Mouse (Mus musculus): ENCODE measurements around the gene Mpz.

Mpz gene

DNA sequence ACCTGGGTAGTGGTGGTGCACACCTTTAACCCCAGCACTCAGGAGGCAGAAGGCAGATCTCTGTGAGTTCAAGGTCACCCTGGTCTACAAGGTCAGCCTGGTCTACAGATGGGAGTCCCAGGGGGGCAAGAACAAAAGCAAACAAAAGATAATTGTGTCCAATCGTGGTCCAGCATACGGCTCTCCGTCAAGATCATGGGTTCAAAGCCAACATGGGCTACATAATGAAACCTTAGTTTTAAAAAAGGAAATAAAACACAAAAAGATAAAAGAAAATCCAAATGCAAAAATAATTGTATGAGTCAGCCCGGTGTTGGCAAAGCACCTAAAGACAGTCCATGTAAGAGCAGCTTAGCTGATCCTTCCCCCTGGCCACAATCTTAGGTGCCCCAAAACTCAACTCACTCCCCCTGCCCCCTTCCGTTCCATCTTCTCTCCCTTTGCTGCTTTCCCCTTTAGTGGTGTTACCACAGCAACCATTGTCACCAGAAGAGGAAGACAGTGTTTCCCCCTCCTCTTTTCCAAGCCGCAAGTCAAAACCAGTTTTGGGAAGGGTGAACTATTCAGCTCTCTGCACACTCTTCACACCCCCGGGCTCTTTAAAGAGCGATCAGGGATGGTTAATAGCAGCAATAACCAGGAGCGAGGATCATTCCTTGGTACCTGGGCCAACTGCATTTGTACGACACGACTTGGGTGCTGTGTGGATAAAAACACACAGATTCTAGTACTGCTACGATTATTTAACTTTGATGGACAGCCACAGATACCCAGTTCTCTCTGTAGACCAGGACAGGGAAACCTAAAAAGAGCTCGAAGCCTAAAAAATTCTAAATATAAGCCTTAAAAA is 37.6 kb downstream of the Mpz start:
- no peak for DNase-seq (ENCODE audit: low spot score)

DNA sequence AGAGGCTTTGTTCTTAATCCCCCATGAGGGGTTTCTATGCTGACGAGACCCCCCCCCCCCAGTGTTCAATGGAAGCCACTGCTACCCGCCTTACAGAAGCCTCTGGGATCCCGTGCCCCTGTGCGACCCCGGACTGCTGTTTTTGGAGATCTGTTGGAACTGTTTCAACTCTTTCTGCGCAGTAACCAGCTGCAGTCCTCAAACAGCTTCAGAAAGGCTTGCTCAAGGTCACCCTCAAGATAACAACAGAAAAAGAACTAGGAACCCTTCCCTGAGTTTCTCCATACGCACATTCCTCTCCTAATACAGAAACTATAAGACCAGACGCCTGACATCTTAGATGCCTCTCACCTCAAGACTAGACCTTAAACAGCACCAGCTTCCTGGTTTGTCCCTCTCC is 38.5 kb downstream of the Mpz start:
- DNase-seq (ENCODE audit: low spot score), result no peak

DNA sequence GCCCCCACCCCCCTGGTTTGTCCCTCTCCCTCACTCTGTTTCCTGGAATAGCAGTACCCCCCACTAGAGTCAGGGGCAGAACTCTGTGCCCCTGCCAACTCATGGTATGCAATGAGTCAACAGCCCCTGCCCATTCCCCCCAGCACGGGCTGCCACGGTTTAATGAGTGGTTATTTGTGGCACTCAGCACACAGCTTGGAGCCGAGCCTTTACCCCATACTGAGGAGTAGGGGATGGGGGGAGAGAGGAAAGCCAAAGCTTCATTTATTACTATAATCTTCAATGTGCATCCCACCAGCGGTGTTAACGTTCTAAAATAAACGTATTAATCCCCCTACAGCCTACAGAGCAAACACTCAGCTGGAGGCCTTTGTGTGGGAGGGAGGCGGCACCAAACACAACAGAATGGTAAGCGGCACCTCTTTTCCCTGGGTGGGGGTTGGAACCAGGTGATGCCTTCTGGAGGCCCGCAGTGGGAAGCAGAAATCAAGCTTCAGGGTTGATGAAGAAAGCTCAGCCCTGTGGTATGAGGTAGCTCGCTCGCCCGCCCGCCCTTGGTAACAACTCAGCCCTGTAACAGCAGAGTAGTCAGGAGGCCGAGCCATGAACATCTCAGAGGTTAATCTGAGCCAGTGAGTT is 39.1 kb downstream of the Mpz start:
- no peak for DNase-seq (ENCODE audit: low spot score)

DNA sequence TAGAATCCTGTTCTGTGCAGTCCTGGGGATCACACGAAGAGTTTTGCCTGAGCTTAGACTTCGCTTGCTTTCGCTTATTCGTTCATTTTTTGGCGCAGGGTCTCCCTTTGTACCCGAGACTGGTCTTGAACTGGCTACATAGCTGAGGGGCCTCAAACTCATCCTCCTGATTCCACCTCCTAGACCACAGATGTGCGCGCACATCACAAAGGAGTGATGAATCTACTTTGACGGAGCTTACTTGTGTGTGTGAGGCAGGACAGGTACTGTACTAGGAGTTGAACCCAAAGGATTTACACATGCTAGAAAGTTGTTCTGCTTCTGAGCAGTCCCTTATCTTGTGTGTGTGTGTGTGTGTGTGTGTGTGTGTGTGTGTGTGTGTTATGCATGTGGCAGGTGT is 40.3 kb downstream of the Mpz start:
- no peak for DNase-seq (ENCODE audit: low spot score)

DNA sequence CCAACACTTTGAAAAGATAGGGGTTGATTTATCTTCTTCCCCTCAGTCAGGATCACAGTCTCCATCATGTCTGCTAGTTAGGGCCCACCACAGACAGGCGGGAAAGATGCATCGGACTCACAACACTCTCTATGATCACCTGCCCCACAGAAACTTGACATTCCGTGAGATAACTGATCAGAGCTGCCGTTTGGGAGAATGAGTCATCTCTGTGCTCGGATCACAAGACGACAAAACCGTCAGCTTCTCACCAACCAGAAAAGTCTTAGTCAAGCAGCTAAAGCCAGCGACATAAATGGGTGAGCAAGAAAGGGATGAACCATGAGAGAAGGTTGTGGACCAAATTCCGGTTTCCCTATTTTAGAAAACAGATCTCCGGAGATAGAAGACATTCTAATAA is 41.8 kb downstream of the Mpz start:
- no peak for DNase-seq (ENCODE audit: low spot score)

DNA sequence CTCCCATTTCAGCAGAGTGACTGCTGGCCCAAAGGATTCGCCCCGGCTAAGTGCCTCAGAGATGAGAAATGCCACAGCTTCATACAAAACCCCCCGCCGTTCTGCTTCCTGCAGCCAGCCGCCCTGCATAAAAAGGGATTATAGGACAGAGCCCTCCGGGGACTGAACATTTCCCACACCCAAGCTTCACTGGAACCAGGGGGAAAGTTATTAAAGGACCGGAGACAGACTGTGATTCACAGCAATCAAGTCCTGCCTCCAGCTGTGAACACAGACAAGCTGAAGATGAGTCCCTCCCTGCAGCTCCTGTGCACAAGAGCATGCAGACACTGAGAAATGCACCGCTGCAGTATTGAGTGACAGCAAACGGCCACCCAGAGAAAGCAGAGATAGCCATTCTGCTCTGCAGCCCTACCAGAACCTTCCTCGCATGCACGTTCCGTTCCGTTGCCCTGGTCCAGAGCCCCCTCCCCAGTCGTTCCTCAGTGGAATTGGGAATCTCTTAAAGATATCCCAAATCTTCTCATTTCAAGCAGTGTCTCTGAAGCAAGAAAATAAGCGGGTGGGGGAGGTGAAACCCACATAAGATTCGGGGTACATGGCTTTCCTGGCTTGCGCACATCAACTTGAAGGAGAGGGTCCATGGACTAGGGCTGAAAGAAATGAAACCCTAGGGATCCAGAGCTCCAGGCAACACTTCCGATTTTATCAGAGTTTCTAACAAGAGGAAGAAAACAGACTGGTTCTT is 42.8 kb downstream of the Mpz start:
- no peak for DNase-seq (ENCODE audit: low spot score)

DNA sequence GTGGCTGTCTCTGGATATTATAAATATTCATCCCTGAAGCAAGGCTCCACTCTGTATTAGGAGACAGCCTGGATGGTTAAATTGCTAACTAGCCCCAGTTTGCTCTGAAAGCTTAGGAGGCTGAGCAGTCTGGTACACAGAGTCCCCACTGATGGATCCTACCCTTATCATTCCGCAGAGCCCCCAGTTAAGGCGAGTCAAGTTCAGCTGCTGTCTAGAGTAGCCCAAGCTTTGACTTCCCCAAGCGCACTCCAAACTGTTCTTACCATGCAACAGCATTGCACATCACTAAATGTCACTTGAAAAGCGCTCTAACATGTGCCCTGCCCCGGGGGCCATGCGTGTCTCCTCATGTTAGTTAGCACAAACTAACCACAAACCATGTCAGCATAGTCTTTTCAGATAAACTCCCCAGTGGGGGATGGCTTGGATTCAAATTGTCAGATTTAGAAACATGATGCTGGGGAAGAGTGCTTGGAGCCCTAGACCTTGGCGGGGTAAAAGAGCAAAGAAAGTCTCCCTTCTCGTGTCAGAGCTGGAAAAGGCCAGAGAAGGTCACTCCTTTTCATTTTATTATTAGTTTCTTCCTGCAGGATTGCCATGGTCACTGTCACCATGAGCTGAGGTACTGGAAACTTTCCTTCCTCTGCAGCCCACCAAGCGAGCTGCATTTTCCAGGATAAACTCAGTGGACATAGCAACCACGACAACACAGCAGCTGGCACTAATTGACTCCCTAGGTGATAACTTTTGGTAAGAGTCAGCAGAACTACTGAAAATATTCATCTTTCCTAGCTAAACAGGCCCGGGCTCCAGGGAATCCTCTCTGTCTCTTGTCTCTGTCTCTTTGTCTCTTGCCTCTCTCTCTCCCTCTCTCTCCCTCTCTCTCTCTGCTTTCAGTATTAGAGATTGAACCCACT is 43.7 kb downstream of the Mpz start:
- no peak for DNase-seq (ENCODE audit: low spot score)

DNA sequence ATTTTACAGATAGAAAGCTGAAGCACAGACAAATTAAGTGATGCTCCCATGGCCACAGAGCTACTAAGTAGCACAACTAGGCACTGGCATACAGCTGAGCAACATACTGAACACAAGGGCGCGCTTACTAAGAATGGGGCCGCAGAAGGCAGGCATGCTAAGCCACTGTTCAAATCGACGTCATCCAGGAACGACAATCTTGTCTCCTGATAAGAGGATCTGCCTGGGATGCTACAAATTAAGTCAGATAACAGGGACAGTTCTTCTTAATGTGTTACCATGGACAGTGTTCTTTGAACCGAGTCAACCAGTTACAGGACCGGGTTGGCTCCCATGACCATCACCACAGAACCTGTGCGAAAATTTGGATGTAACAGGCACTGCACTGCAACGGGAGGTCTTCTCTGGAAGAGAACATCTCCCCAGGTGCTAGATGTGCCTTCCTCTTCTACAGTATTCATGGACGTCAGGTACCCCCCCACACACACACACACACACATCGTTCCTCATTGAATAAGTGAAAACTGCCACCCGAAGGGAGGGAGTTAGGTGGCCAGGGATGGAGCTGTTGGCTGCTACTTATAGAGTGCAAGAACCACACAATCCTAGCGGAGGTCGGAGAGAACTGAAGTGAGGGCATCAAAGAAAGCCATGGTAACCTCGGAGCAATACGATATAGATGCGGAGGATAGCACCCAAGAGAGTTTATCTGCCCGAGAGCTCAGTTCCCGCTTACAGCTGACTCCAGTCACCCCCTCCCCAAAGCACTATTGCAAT is 44.7 kb downstream of the Mpz start:
- no peak for DNase-seq (ENCODE audit: low spot score)

DNA sequence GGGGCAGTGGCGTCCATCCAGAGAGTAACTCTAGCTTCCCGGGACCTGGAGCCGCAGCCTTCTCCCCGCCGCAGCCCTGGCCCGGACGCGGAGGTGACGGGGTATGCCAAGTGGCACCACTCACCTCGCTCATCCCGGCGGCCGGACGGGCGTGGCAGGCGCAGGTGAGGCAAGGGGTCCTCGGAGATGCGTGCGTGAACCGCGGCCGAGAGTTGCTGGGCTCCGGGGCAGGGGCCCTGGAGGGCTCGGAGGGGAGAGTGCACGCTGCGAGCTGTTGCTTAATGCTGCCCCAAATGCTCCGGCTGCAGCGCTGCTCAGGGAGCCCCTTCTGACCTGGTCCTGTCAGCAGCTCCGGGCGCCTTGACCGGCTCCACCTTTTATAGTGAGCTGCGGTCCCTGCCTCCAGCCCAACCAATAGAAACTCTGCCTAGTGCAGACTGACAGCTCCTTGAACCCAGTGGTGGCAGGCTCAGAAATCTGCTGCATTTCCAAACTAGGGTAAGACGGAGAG is 45.4 kb downstream of the Mpz start, which contains the start of gene Pcp4l1:
TSS of gene Pcp4l1 (minus strand) at position 382 of the 511 bp plus-strand sequence.
- DNase-seq (ENCODE audit: low spot score), result no peak

DNA sequence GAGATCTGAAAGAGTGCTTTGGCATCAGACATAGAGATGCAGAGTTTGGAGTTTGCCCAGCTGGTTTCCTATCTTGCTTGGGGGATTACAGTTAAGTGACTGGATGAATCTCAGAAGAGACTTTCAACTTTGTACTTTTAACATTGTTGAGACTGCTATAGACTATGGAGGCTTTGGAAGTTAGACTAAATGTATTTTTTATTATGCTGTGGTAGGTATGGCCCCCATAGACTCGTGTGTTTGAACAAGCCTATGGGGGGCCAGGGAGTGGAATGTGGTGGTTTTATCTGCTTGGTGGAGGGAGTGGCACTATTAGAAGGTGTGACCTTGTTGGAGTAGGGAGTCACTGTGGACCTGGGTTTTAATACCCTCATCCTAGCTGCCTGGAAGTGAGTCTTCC is 49.0 kb downstream of the Mpz start:
- no peak for DNase-seq (ENCODE audit: low spot score)

DNA sequence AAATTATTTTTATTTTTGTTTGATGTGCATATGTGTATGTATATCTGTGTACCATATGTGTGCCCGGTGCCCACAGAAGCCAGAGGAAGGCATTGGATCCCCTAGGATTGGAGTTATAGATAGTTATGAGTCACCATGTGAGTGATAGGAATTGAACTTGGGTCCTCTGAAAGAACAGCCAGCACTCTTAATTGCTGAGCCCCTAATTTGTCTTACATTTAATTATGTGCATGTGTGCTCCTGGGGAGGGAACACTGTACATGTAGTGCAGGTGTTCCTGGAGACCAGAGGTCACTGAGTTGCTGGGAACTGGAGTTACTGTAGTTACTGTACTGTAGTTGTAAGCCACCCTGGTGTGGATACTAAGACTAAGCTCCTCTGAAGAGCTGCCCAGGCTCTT is 50.3 kb downstream of the Mpz start:
- DNase-seq (ENCODE audit: low spot score), result no peak

DNA sequence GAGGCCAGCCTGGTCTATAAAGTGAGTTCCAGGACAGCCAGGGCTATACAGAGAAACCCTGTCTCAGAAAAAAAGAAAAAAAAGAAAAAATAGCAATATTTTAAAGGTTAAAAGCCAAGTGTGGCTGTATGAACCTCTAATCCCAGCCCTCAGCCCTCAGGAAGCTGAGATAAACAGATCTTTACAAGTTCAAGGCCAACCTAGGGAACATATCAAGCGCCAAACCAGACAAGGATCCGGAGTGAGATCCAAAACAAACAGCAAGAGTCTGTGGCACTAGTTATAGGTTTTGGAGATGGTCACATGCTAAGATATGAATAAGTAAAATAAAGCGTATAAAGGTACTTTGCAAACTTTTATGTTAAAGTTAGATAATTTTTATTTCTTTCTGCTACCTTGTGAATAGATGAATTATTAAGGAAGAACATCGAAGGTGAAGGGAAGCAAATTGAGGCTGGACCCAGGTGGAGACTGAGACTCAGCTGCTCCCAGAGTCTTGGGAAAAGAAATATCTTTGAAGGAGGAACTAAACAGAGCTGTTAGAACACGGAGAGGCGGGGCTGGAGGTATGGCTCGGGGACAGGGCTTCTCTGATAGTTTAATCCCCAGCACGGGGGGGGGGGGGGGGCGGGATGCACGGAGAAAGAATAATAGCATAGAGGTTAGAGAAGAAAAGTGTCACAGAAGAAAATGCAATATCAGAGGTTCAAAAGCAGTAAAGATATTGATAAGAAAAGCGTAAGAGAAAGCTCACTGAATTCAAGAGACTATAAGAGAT is 53.1 kb downstream of the Mpz start:
- no peak for DNase-seq (ENCODE audit: low spot score)

DNA sequence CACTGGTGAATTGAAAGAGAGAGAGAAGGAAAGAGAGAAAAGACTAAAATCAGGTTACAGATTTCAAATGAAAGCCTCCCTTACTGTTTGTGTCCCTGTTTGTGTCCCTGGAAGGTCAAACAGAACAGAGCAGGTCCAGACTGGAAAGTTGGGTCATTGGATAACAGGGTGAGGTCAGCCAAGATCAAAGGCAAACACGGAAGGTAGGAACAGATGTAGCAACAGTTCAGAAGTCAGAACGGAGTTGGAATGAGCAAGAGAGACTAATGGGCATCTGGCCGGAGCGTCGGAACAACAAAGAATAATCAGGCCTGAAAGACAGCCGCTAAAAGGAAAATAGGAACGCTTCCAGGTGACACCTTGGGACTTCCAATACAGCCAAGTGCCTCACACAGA is 53.7 kb downstream of the Mpz start:
- no peak for DNase-seq (ENCODE audit: low spot score)

DNA sequence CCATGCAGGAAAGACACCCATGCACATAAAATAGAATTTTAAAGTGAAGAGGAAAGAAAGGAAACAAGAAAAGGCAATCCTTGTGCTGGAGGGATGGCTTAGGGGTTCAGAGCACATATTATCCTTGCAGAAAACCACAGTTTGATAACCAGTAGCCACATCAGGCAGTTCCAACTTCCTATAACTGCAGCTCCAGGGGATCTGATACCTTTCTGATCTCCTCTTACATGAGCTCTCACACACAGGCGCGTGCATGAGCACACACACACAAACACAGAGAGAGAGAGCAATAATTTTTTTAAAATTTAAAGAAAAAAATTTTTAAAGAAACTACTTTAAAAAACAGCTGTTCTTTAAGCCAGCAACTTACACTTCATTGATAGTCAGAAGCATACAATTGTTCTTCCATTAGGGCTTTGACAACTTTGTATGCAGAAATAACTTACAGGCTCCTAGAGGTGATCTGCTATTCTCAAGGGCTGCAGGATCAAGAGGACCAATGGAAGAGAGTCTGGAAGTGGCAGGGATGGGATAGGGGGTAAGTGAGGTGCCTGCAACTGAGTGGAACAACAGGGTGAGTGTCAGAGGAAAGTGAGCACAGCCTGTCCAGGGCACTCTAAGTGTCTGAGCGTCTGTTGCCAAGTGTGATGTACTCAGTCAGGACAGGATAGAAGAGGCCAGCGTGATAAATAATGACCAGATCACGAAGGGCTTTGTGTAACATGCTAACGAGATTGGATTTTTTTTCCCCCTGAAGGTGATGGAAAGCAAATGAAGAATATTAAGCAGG is 55.4 kb downstream of the Mpz start:
- DNase-seq (ENCODE audit: low spot score), result no peak

DNA sequence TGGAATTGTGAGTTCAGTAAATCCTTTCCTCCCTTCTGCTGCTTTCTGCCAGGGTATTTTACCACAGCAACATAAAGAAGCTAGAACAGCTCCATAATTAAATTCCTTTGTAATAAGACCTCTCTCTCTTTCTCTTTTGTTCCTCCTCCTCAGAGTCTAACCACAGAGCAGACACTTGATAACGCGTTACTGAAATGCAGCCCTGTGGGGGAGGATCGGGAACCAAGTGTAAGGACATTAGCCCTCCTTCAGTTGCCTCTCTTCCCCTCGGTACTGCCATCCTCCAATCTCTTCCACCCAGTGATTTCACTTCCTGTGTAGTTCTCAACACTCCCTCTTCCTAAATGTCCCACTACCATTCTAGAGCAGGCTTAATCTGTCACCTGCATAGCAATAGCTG is 58.9 kb downstream of the Mpz start:
- DNase-seq (ENCODE audit: low spot score), result no peak

All from c-Kit-positive CD71-positive TER-119-positive erythroid progenitor cells, embryonic 14.5 days (primary cell).